8 mouse cellular contexts compared by ENCODE assay signal in genomic region chr1:52631570-52631969, GRCm38 (mm10). TPM values are rescaled to one million over a fixed set of nuclear protein-coding genes. Genes with fewer than 3 reads are reported as not detected.
DNase-seq lines count a peak whose midpoint lies in the region; ATAC-seq and TF ChIP-seq lines count a peak whose summit lies in the region.

No protein-coding gene starts in this region.

- peak; percentile 19; the same call in 1 of the 2 replicates for TF ChIP-seq CTCF in G1E (IDR thresholded peaks at IDR 0.05; ENCODE audit: low read depth, low read length)
- no peak for TF ChIP-seq CTCF in heart, postnatal 0 days (IDR thresholded peaks at IDR 0.05; ENCODE audit: low read depth)

- ATAC-seq in heart, embryonic 15.5 days (replicated peaks; ENCODE audit: insufficient number of reproducible peaks, insufficient read depth, low FRiP score, low read depth) = no peak
- ATAC-seq in G1E (ENCODE audit: extremely low read depth, insufficient number of reproducible peaks, low FRiP score, poor library complexity, severe bottlenecking) = no peak
- no peak for ATAC-seq in heart, postnatal 0 days (ENCODE audit: insufficient read depth, low read depth)
- no peak for ATAC-seq in midbrain, embryonic 11.5 days (ENCODE audit: low FRiP score)

- WGBS in heart, embryonic 15.5 days = 79% methylated on average over 2 of the region's 2 CpGs
- 74% methylated on average over 2 of the region's 2 CpGs for WGBS in heart, postnatal 0 days
- WGBS in midbrain, embryonic 11.5 days = 73% methylated on average over 2 of the region's 2 CpGs

- peaks cover 7% of the 10 kb centered on the region for H3K4me1 ChIP-seq in heart, embryonic 15.5 days (replicated peaks)
- H3K4me1 ChIP-seq in G1E (ENCODE audit: insufficient read depth, low read depth, low read length) = peaks cover 18% of the 10 kb centered on the region
- no peaks in the 10 kb centered on the region for H3K4me1 ChIP-seq in heart, postnatal 0 days (ENCODE audit: control insufficient read depth, insufficient read depth)
- H3K4me1 ChIP-seq in midbrain, embryonic 11.5 days (ENCODE audit: control insufficient read depth, insufficient read depth, low read length) = peaks cover 7% of the 10 kb centered on the region; the same call in 1 of the 2 replicates

- peak overlapping the region; percentile 60 for H3K4me2 ChIP-seq in heart, embryonic 15.5 days
- peak overlapping the region; percentile 56 for H3K4me2 ChIP-seq in heart, postnatal 0 days (ENCODE audit: low read depth, low read length)
- H3K4me2 ChIP-seq in midbrain, embryonic 11.5 days = peak overlapping the region; percentile 42

- peak overlapping the region; percentile 70 for H3K4me3 ChIP-seq in heart, embryonic 15.5 days
- peak overlapping the region; percentile 84; the same call in 1 of the 2 replicates for H3K4me3 ChIP-seq in G1E (ENCODE audit: low read depth, low read length)
- peak overlapping the region; percentile 69 for H3K4me3 ChIP-seq in heart, postnatal 0 days (ENCODE audit: low read depth, low read length)
- peak overlapping the region; percentile 88; the same call in 1 of the 2 replicates for H3K4me3 ChIP-seq in midbrain, embryonic 11.5 days (ENCODE audit: low read depth, low read length)

- H3K36me3 ChIP-seq in heart, embryonic 15.5 days = no peaks in the 10 kb centered on the region; the same call in 1 of the 2 replicates
- peaks cover 19% of the 10 kb centered on the region for H3K36me3 ChIP-seq in G1E (replicated peaks)
- no peaks in the 10 kb centered on the region for H3K36me3 ChIP-seq in heart, postnatal 0 days (replicated peaks; ENCODE audit: control insufficient read depth, insufficient read depth, low read length)
- no peaks in the 10 kb centered on the region for H3K36me3 ChIP-seq in midbrain, embryonic 11.5 days (ENCODE audit: control insufficient read depth, insufficient read depth, low read length)

- H3K27ac ChIP-seq in heart, embryonic 15.5 days = no peak overlapping the region
- no peak overlapping the region for H3K27ac ChIP-seq in heart, postnatal 0 days (ENCODE audit: low read depth)
- no peak overlapping the region for H3K27ac ChIP-seq in midbrain, embryonic 11.5 days (ENCODE audit: low read depth, low read length)

- no peak for DNase-seq in heart, postnatal 4 days
- DNase-seq in G1E (ENCODE audit: low spot score) = peak; percentile 25
- DNase-seq in heart, postnatal 0 days (ENCODE audit: low spot score) = no peak
- DNase-seq in midbrain, embryonic 11.5 days (ENCODE audit: low spot score, missing footprints) = no peak
- DNase-seq in adrenal gland, postnatal 25 days = no peak
- no peak for DNase-seq in testis, postnatal 14 days (ENCODE audit: low spot score)
- DNase-seq in right cerebral cortex, postnatal 10 days (ENCODE audit: low spot score in 2 of 2) = no peak

- no peaks in the 10 kb centered on the region for H3K27me3 ChIP-seq in heart, embryonic 15.5 days
- no peaks in the 10 kb centered on the region for H3K27me3 ChIP-seq in G1E (ENCODE audit: insufficient read depth, low read length)
- H3K27me3 ChIP-seq in heart, postnatal 0 days (ENCODE audit: control insufficient read depth, insufficient read depth, low read length) = no peaks in the 10 kb centered on the region
- no peaks in the 10 kb centered on the region for H3K27me3 ChIP-seq in midbrain, embryonic 11.5 days (ENCODE audit: control insufficient read depth, insufficient read depth, low read length)

- H3K9ac ChIP-seq in heart, embryonic 15.5 days = no peak overlapping the region
- no peak overlapping the region for H3K9ac ChIP-seq in heart, postnatal 0 days (replicated peaks; ENCODE audit: low read depth, low read length)
- H3K9ac ChIP-seq in midbrain, embryonic 11.5 days (ENCODE audit: low read length) = 0 out of 2 replicates have a peak overlapping the region, but pooled peaks have one; percentile 10

- no peaks in the 10 kb centered on the region for H3K9me3 ChIP-seq in heart, embryonic 15.5 days (replicated peaks)
- no peaks in the 10 kb centered on the region for H3K9me3 ChIP-seq in G1E (replicated peaks)
- no peaks in the 10 kb centered on the region for H3K9me3 ChIP-seq in heart, postnatal 0 days (replicated peaks; ENCODE audit: control insufficient read depth, low read length)
- no peaks in the 10 kb centered on the region for H3K9me3 ChIP-seq in midbrain, embryonic 11.5 days (ENCODE audit: control insufficient read depth, low read length)

- TF ChIP-seq EP300 in heart, postnatal 0 days (IDR thresholded peaks at IDR 0.05; ENCODE audit: low read depth) = no peak

RNA-seq across cellular contexts. Expression of gene Nemp2, which starts 1.1 kb away (rescaled TPM):
- polyA plus RNA-seq in heart, embryonic 15.5 days (2015; fragmentation: Nextera tagmentation; extraction: Ambion mirVana) = 4.4 and 5.2 TPM in 2 replicates
- total RNA-seq in heart, postnatal 4 days (2021) = 1 to 10 TPM; 4.6 to 4.9 TPM
- total RNA-seq in G1E (2014; fragmentation: Nextera tagmentation) = 13.2 and 23.2 TPM in 2 replicates
- total RNA-seq in G1E (2017) = 17.4 and 21.3 TPM in 2 replicates
- polyA plus RNA-seq in G1E (2012) = 1.1 TPM in 2 replicates
- total RNA-seq in heart, postnatal 0 days (2014; rRNA removed; ENCODE audit: low replicate concordance) = 3.6 and 6.6 TPM in 2 replicates
- 1.7 and 2.1 TPM in 2 replicates for polyA plus RNA-seq in heart, postnatal 0 days (2015; fragmentation: Nextera tagmentation; extraction: Ambion mirVana)
- 9.2 and 12.6 TPM in 2 replicates for polyA plus RNA-seq in midbrain, embryonic 11.5 days (2014; fragmentation: Nextera tagmentation; extraction: Ambion mirVana)
- total RNA-seq in adrenal gland, postnatal 25 days (2021) = 3.7 and 4.8 TPM in 2 replicates
